ENCODE assay signal across 10 mouse cellular contexts in the genomic region with DNA sequence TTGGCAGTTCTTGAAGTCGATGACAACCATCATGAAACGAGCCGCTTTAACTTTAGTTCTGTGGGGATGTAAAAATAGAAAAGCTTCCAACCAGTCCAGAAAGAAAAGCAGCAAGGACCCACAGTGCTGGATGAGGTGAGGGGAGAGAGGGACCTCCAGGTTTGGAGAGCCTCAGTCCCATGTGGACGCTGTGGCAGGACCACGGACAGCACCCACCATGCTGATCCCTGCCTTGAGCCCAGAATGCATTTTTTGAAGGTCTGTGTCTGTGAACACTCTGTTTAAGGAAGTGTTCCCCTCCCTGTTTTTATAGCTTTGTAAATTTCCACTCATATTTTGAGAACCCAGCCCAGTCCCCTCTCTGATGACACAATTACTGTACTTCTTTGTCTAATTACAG. TPM values are rescaled to one million over a fixed set of nuclear protein-coding genes. Genes with fewer than 3 reads are reported as not detected.
DNase-seq lines count a peak whose midpoint lies in the region; ATAC-seq lines count a peak whose summit lies in the region.
"Had no signal": no experiment of that assay in that cellular context is flagged by ENCODE, and none has a peak within 500 bp of the region (broad histone marks: within the 10 kb centered on the region; RNA-seq: fewer than 3 reads in every experiment).

No protein-coding gene starts in this region.

- peaks cover 53% of the 10 kb centered on the region for H3K4me1 ChIP-seq in forebrain, embryonic 16.5 days (replicated peaks; ENCODE audit: control insufficient read depth, insufficient read depth, low read length)
- H3K4me1 ChIP-seq: liver, embryonic 15.5 days had no signal

- H3K27me3 ChIP-seq in forebrain, embryonic 16.5 days (replicated peaks; ENCODE audit: control insufficient read depth, insufficient read depth, low read length) = no peaks in the 10 kb centered on the region
- H3K27me3 ChIP-seq: liver, embryonic 15.5 days had no signal

- H3K4me3 ChIP-seq in forebrain, embryonic 16.5 days (replicated peaks; ENCODE audit: low read length) = no peak overlapping the region
- H3K4me3 ChIP-seq: liver, embryonic 15.5 days had no signal

- 51% methylated on average over 5 of the region's 5 CpGs for WGBS in forebrain, embryonic 16.5 days

- H3K9ac ChIP-seq in forebrain, embryonic 16.5 days (replicated peaks; ENCODE audit: low read depth, low read length) = no peak overlapping the region
- H3K9ac ChIP-seq: liver, embryonic 15.5 days had no signal

- H3K36me3 ChIP-seq in forebrain, embryonic 16.5 days (ENCODE audit: control insufficient read depth, insufficient read depth) = no peaks in the 10 kb centered on the region
- H3K36me3 ChIP-seq: liver, embryonic 15.5 days had no signal

- no peak for ATAC-seq in forebrain, embryonic 16.5 days
- no peak for ATAC-seq in activated CD4-positive, CD25-positive, alpha-beta regulatory T cell, adult 4 months

- no peaks in the 10 kb centered on the region for H3K9me3 ChIP-seq in forebrain, embryonic 16.5 days (ENCODE audit: control insufficient read depth, low read length)
- H3K9me3 ChIP-seq: liver, embryonic 15.5 days had no signal

- H3K27ac ChIP-seq in forebrain, embryonic 16.5 days (ENCODE audit: low read length) = peak overlapping the region; percentile 37; the same call in 1 of the 2 replicates
- H3K27ac ChIP-seq: liver, embryonic 15.5 days had no signal

- DNase-seq in kidney, postnatal 14 days = peak; percentile 51
- DNase-seq in kidney, adult 9 months = no peak
- peak; percentile 15 for DNase-seq in A20 (ENCODE audit: low read depth, low spot score)
- DNase-seq in Muller cell, postnatal 12 days (ENCODE audit: inconsistent ontology term) = peak; percentile 30
- DNase-seq in spleen, postnatal 4 days (ENCODE audit: low spot score in 2 of 2) = no peak
- DNase-seq: kidney, adult 18-20 months; right cerebral cortex, postnatal 4 days had no signal

- H3K4me2 ChIP-seq in forebrain, embryonic 16.5 days (ENCODE audit: low read length) = no peak overlapping the region
- H3K4me2 ChIP-seq: liver, embryonic 15.5 days had no signal

RNA-seq across cellular contexts. Expression of a gene that starts 15.5 kb away (rescaled TPM):
- polyA plus RNA-seq in forebrain, embryonic 16.5 days (2015; fragmentation: Nextera tagmentation; extraction: Ambion mirVana) = 915 and 954 TPM in 2 replicates
- polyA plus RNA-seq in activated CD4-positive, CD25-positive, alpha-beta regulatory T cell, adult 4 months (2017; shearing (Covaris generic)) = 10 to 100 TPM; 11.2 to 11.5 TPM

Comparison
In these comparisons a context has a peak if more than half of its experiments do, and no peak if none do; other contexts are left out.
1. DNase-seq: peak in kidney, postnatal 14 days (single experiment), A20 (single experiment) and Muller cell, postnatal 12 days (single experiment); none in kidney, adult 9 months (single experiment) and spleen, postnatal 4 days (0 of 2).
2. RNA of a gene that starts 15.5 kb away (polyA plus RNA-seq): 915 to 954 TPM in forebrain, embryonic 16.5 days; 11.2 to 11.5 TPM in activated CD4-positive, CD25-positive, alpha-beta regulatory T cell, adult 4 months; every median in the first group is over 10 times any median in the second.